Mouse (Mus musculus) MEL (cell line): ENCODE results near the gene Xrcc1.

Experiments
- BHLHE40 ChIP-seq: IDR thresholded peaks from 2 replicates; pipeline ENCODE4 v1.6.1; 2012; ENCODE audit warnings: low read depth, mild to moderate bottlenecking, inconsistent platforms, low read length, improper control_type of control experiment, borderline replicate concordance
- CTCF ChIP-seq, 3 experiments: IDR thresholded peaks in 2 of 3; conservative IDR thresholded peaks in 1 of 3; 2 replicates each; pipeline ENCODE4 v1.5.1; 2011 to 2012; ENCODE audit warnings: low read length in 3 of 3, low read depth in 2 of 3, mild to moderate bottlenecking in 2 of 3, improper control_type of control experiment in 1 of 3, inconsistent platforms in 1 of 3, mixed read lengths in 1 of 3, moderate library complexity in 1 of 3; ENCODE audit not compliant: control insufficient read depth in 1 of 3, insufficient read depth in 1 of 3, poor library complexity in 1 of 3, severe bottlenecking in 1 of 3
- E2F4 ChIP-seq: IDR thresholded peaks from 2 replicates; pipeline ENCODE4 v1.6.1; 2011; ENCODE audit warnings: low read depth, low read length, improper control_type of control experiment, borderline replicate concordance
- EP300 ChIP-seq, 2 experiments: IDR thresholded peaks; 2 replicates each; pipeline ENCODE4 v1.6.1; 2011; ENCODE audit warnings: improper control_type of control experiment in 2 of 2, low read length in 2 of 2, low read depth in 1 of 2, mild to moderate bottlenecking in 1 of 2
- JUND ChIP-seq: IDR thresholded peaks from 2 replicates; pipeline ENCODE4 v1.6.1; 2011; ENCODE audit warnings: low read depth, mild to moderate bottlenecking, improper control_type of control experiment, low read length
- KAT2A ChIP-seq: conservative IDR thresholded peaks from 2 replicates; pipeline ENCODE4 v1.6.1; 2012; ENCODE audit warnings: low read depth, low read length, improper control_type of control experiment, inconsistent platforms
- MEF2A ChIP-seq: IDR thresholded peaks from 2 replicates; pipeline ENCODE4 v1.6.1; 2014; ENCODE audit warnings: low read depth, mild to moderate bottlenecking, inconsistent platforms, low read length, improper control_type of control experiment; ENCODE audit not compliant: poor library complexity, insufficient replicate concordance, severe bottlenecking; ENCODE audit errors: extremely low read depth
- MXI1 ChIP-seq: IDR thresholded peaks from 2 replicates; pipeline ENCODE4 v1.6.1; 2011; ENCODE audit warnings: mild to moderate bottlenecking, low read depth, low read length, improper control_type of control experiment
- POLR2A ChIP-seq, 2 experiments: IDR thresholded peaks; 2 replicates each; pipeline ENCODE4 v1.6.1; 2011 to 2012; ENCODE audit warnings: low read length in 2 of 2, mild to moderate bottlenecking in 2 of 2, control low read depth in 1 of 2, improper control_type of control experiment in 1 of 2, low read depth in 1 of 2, moderate library complexity in 1 of 2; ENCODE audit not compliant: control insufficient read depth in 1 of 2, insufficient read depth in 1 of 2, poor library complexity in 1 of 2
- ZC3H11A ChIP-seq: IDR thresholded peaks from 2 replicates; pipeline ENCODE4 v1.6.1; 2012; ENCODE audit warnings: low read depth, mild to moderate bottlenecking, inconsistent platforms, low read length, improper control_type of control experiment

GRCm38 (mm10) chr7:24517077-24517476 is 29.0 kb upstream of the Xrcc1 start:
- TF ChIP-seq CTCF (IDR thresholded peaks at IDR 0.05 in 2 of 3, conservative IDR thresholded peaks at IDR 0.05 in 1 of 3; ENCODE audit: control insufficient read depth in 1 of 3, insufficient read depth in 1 of 3, low read depth in 2 of 3, low read length in 3 of 3, poor library complexity in 1 of 3, severe bottlenecking in 1 of 3) (no peak; a peak in 1 of 6 replicates), BHLHE40 (no peak), POLR2A (IDR thresholded peaks at IDR 0.05; ENCODE audit: control insufficient read depth in 1 of 2, insufficient read depth in 1 of 2, low read depth in 1 of 2, low read length in 2 of 2, poor library complexity in 1 of 2) (no peak), MEF2A (no peak), E2F4 (no peak), EP300 (IDR thresholded peaks at IDR 0.05; ENCODE audit: low read depth in 1 of 2, low read length in 2 of 2) (no peak), MXI1 (no peak), ZC3H11A (no peak), JUND (no peak), KAT2A (no peak)
